Mouse (Mus musculus) liver, embryonic 14.5 days (tissue): ENCODE results near the gene Pias4. TPM values are rescaled to one million over a fixed set of nuclear protein-coding genes. Genes with fewer than 3 reads are reported as not detected.
"Not testable (repeated sequence)": the region's sequence is repeated elsewhere in the genome, so short reads cannot be mapped to it uniquely, and the experiment has no call there.

Experiments
- ATAC-seq: fragments of 200-750 bp; cut with Nextera tagmentation; 2 replicates; pipeline ENCODE4 v1.8.0; 2017; ENCODE audit warnings: moderate number of reproducible peaks, mild to moderate bottlenecking, moderate library complexity; ENCODE audit not compliant: insufficient read depth
- DNase-seq, 3 experiments: peaks; one replicate each; pipeline ENCODE4 v3.0.0-alpha.2; 2012 to 2013; ENCODE audit warnings: low read depth in 3 of 3, low spot score in 3 of 3
- H3K27ac ChIP-seq: fragments of 300-500 bp; sonication (generic); 2 replicates; pipeline ENCODE4 v1.5.1; 2014; ENCODE audit warnings: moderate library complexity, mild to moderate bottlenecking, control low read depth, inconsistent platforms
- H3K27me3 ChIP-seq: fragments of 300-500 bp; sonication (generic); 2 replicates; pipeline ENCODE4 v1.6.1; 2014; ENCODE audit warnings: mild to moderate bottlenecking, low read length, moderate library complexity; ENCODE audit not compliant: control insufficient read depth, insufficient read depth
- H3K36me3 ChIP-seq: fragments of 300-500 bp; sonication (generic); replicated peaks from 2 replicates; pipeline ENCODE4 v1.6.1; 2014; ENCODE audit warnings: low read depth; ENCODE audit not compliant: control insufficient read depth, insufficient read depth
- H3K4me1 ChIP-seq, 2 experiments: fragments of 200-500 bp in 1 of 2; fragments of 300-500 bp in 1 of 2; sonication (generic) in 1 of 2; replicated peaks; 2 replicates each; pipeline ENCODE4 v1.6.1; 2012 to 2014; ENCODE audit warnings: antibody characterized with exemption in 1 of 2, inconsistent platforms in 1 of 2, low read length in 1 of 2; ENCODE audit not compliant: control insufficient read depth in 2 of 2, insufficient read depth in 2 of 2
- H3K4me2 ChIP-seq: fragments of 300-500 bp; sonication (generic); 2 replicates; pipeline ENCODE4 v1.6.1; 2014; ENCODE audit warnings: low read depth, mild to moderate bottlenecking, control low read depth, moderate library complexity
- H3K4me3 ChIP-seq, 2 experiments: fragments of 200-500 bp in 1 of 2; fragments of 300-500 bp in 1 of 2; sonication (generic) in 1 of 2; 2 replicates each; pipeline ENCODE4 v1.5.1; 2012 to 2014; ENCODE audit warnings: low read depth in 2 of 2, low read length in 2 of 2, mild to moderate bottlenecking in 2 of 2, control low read depth in 1 of 2, inconsistent platforms in 1 of 2, moderate library complexity in 1 of 2; ENCODE audit not compliant: insufficient read depth in 1 of 2
- H3K9ac ChIP-seq: fragments of 300-500 bp; sonication (generic); replicated peaks from 2 replicates; pipeline ENCODE4 v1.6.1; 2014; ENCODE audit warnings: mild to moderate bottlenecking, control low read depth, moderate library complexity
- H3K9me3 ChIP-seq: fragments of 300-500 bp; sonication (generic); 2 replicates; pipeline ENCODE4 v1.6.1; 2016; ENCODE audit warnings: low read length, mixed read lengths; ENCODE audit not compliant: control insufficient read depth
- CTCF ChIP-seq: IDR thresholded peaks from 2 replicates; pipeline ENCODE4 v1.5.1; 2016; ENCODE audit warnings: antibody characterized with exemption, low read depth, control low read depth
- EP300 ChIP-seq: IDR thresholded peaks from 2 replicates; pipeline ENCODE4 v1.6.1; 2016; ENCODE audit warnings: antibody characterized with exemption, low read depth
- WGBS: fragments of 180-500 bp; shearing (Covaris S2); extraction: QIAGEN DNeasy Blood & Tissue Kit; methylation state at CpG from one replicate; pipeline ENCODE4 v1.1.7; 2014; ENCODE audit not compliant: insufficient replicate concordance; 5-methylcytosine and 5-hydroxymethylcytosine counted together
- polyA plus RNA-seq, 2 experiments: library from polyadenylated mRNA; depleted of rRNA in 1 of 2; stranded (reverse) in 1 of 2; unstranded in 1 of 2; fragments of >200 nt; fragmentation: Nextera tagmentation in 1 of 2; extraction: Ambion mirVana in 1 of 2; gene quantifications; 2 replicates each; pipeline versions ENCODE4 v1.2.1 to v1.2.3; 2012 to 2014

Pias4 gene
- polyA plus RNA-seq, 2 experiments = 11.2 to 14.9 TPM

GRCm38 (mm10) chr10:81176466-81177271 is 8.9 kb upstream of the Pias4 start, which contains the start of gene Eef2:
TSS of gene Eef2 (plus strand) at chr10:81176631.
- ATAC-seq = peak; percentile 75

GRCm38 (mm10) chr10:81175936-81176465 is 8.3 kb upstream of the Pias4 start:
- no peak for DNase-seq

More at GRCm38 (mm10) chr10:81176466-81177271, 8.9 kb upstream of the Pias4 start, which contains the start of gene Eef2:
- Histone ChIP-seq H3K9me3 (no peaks in the 10 kb centered on the region), H3K27ac (peak within 1 kb of the TSS; percentile 82), H3K4me3 (peak within 1 kb of the TSS; percentile 94 to 95), H3K4me1 (peaks cover 5 to 19% of the 10 kb centered on the region in 2 experiments), H3K36me3 (peaks cover 46% of the 10 kb centered on the region), H3K9ac (peak within 1 kb of the TSS; percentile 98), H3K4me2 (peak within 1 kb of the TSS; percentile 89), H3K27me3 (no peaks in the 10 kb centered on the region)
- under 1% methylated on average over 77 of the region's 77 CpGs for WGBS
- DNase-seq = peak; percentile 94 to 95 (median 95)
- TF ChIP-seq CTCF (0 out of 2 replicates have a peak, but pooled peaks have one; percentile 6), EP300 (peak; percentile 24)

GRCm38 (mm10) chr10:81175345-81175701 is 7.6 kb upstream of the Pias4 start:
- not testable (repeated sequence) for H3K9ac ChIP-seq, ATAC-seq, DNase-seq, H3K27me3 ChIP-seq, H3K9me3 ChIP-seq
- Histone ChIP-seq H3K36me3 (peaks cover 33% of the 10 kb centered on the region), H3K27ac (peak overlapping the region; percentile 59), H3K4me1 (peaks cover 5 to 19% of the 10 kb centered on the region in 2 experiments), H3K4me3 (peak overlapping the region in 1 of 2 experiments; percentile 34; a peak in 1 of 4 replicates), H3K4me2 (peak overlapping the region; percentile 89)
- WGBS = 7% methylated on average over 4 of the region's 4 CpGs

More at GRCm38 (mm10) chr10:81175936-81176465, 8.3 kb upstream of the Pias4 start:
- TF ChIP-seq CTCF (no peak), EP300 (no peak)
- peaks cover 5 to 19% of the 10 kb centered on the region in 2 experiments for H3K4me1 ChIP-seq
- no peaks in the 10 kb centered on the region for H3K27me3 ChIP-seq
- 14% methylated on average over 13 of the region's 13 CpGs for WGBS
- peak overlapping the region; percentile 27 to 95 for H3K4me3 ChIP-seq
- H3K4me2 ChIP-seq = peak overlapping the region; percentile 89
- H3K36me3 ChIP-seq = peaks cover 40% of the 10 kb centered on the region
- no peaks in the 10 kb centered on the region for H3K9me3 ChIP-seq
- peak; percentile 3; the same call in 1 of the 2 replicates for ATAC-seq
- peak overlapping the region; percentile 28 for H3K27ac ChIP-seq
- H3K9ac ChIP-seq = peak overlapping the region; percentile 28; the same call in 1 of the 2 replicates

- peaks cover 5 to 19% of the 10 kb centered on the region in 2 experiments for H3K4me1 ChIP-seq
Measured at GRCm38 (mm10) chr10:81174617-81175344, 7.1 kb upstream of the Pias4 start.

More at GRCm38 (mm10) chr10:81174617-81175344, 7.1 kb upstream of the Pias4 start:
- Histone ChIP-seq H3K4me3 (peak overlapping the region in 1 of 2 experiments; percentile 34; a peak in 1 of 4 replicates), H3K36me3 (peaks cover 28% of the 10 kb centered on the region), H3K4me2 (peak overlapping the region; percentile 89), H3K27ac (peak overlapping the region; percentile 59), H3K9me3 (no peaks in the 10 kb centered on the region), H3K9ac (no peak overlapping the region; the same call in 1 of the 2 replicates), H3K27me3 (no peaks in the 10 kb centered on the region)
- TF ChIP-seq EP300 (no peak), CTCF (peak; percentile 99)
- 11% methylated on average over 29 of the region's 29 CpGs for WGBS
- peak; percentile 27 for ATAC-seq
- peak; percentile 67 to 73 (median 71) for DNase-seq
